Mouse (Mus musculus): ENCODE data around the gene Apoc4. TPM values are rescaled to one million over a fixed set of nuclear protein-coding genes. Genes with fewer than 3 reads are reported as not detected.

Gene Apoc4
- polyA plus RNA-seq, 1 experiment from 2014 or later = 0.39 TPM

GRCm38 (mm10) chr7:19677872-19678271, 3.4 kb downstream of the Apoc4 start, which contains the start of gene Apoc2:
Apoc2 (minus strand) TSS chr7:19677941.
- no peaks in the 10 kb centered on the region for H3K36me3 ChIP-seq (ENCODE audit: control insufficient read depth, insufficient read depth, low read length)
- WGBS = 61% methylated on average over 8 of the region's 8 CpGs
- H3K4me2 ChIP-seq (replicated peaks; ENCODE audit: low read depth, low read length) = no peak within 1 kb of the TSS
- no peaks in the 10 kb centered on the region for H3K9me3 ChIP-seq (ENCODE audit: control insufficient read depth, low read depth, low read length)
- no peaks in the 10 kb centered on the region for H3K27me3 ChIP-seq (ENCODE audit: control insufficient read depth, insufficient read depth, low read length)
- no peak within 1 kb of the TSS for H3K4me3 ChIP-seq (ENCODE audit: low read depth, low read length)
- no peak for ATAC-seq (ENCODE audit: insufficient number of reproducible peaks, insufficient read depth, low FRiP score, low read depth)
- H3K4me1 ChIP-seq (ENCODE audit: control insufficient read depth, insufficient read depth, low read length) = no peaks in the 10 kb centered on the region
- H3K9ac ChIP-seq (replicated peaks; ENCODE audit: low read depth, low read length) = no peak within 1 kb of the TSS; the same call in 1 of the 2 replicates
- H3K27ac ChIP-seq (ENCODE audit: low read length) = no peak within 1 kb of the TSS

DNA sequence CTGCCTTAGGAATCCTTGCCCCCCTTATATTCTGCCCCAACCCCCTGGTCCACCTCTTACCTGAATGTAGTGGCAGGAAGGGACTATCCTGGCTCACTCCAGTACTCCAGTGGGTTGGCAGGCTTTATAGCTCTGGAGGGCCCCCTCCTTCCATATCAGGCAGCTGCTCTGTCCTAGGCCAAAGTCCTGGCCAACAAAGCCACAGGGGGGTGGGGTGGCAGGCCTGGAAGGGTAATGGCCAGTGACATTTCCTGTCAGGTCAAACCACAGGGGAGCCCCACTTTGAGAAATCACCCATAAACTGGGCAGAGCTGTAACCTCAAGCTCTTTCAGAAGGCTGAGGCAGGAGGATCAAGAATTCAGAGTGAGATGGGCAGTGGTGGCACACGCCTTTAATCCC, 4.6 kb downstream of the Apoc4 start:
- no peaks in the 10 kb centered on the region for H3K9me3 ChIP-seq (ENCODE audit: control insufficient read depth, low read depth, low read length)
- H3K4me3 ChIP-seq (ENCODE audit: low read depth, low read length) = no peak overlapping the region
- no peaks in the 10 kb centered on the region for H3K27me3 ChIP-seq (ENCODE audit: control insufficient read depth, insufficient read depth, low read length)
- H3K4me1 ChIP-seq (ENCODE audit: control insufficient read depth, insufficient read depth, low read length) = no peaks in the 10 kb centered on the region
- 58% methylated on average over 1 of the region's 1 CpGs for WGBS
- no peaks in the 10 kb centered on the region for H3K36me3 ChIP-seq (ENCODE audit: control insufficient read depth, insufficient read depth, low read length)
- no peak overlapping the region for H3K9ac ChIP-seq (replicated peaks; ENCODE audit: low read depth, low read length)
- H3K27ac ChIP-seq (ENCODE audit: low read length) = no peak overlapping the region
- no peak for ATAC-seq (ENCODE audit: insufficient number of reproducible peaks, insufficient read depth, low FRiP score, low read depth)
- H3K4me2 ChIP-seq (replicated peaks; ENCODE audit: low read depth, low read length) = no peak overlapping the region

DNA sequence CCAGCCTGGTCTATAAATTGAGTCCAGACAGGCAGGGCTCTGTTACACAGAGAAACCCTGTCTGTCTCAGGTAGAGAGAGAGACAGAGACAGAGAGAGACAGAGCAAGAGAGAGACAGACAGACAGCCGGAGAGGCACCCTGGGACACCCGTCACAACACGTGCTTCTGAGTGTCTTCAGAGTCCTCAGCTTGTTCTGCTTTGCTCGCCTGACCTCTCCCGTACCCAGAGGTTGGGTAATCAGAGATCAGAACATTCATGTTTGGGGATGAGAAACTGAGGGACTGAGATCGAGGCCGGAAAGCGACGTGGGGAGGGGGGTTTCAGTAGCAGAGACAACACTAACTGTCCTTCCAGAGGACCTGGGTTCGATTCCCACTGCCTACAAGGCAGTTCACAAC, 5.5 kb downstream of the Apoc4 start:
- Histone ChIP-seq H3K4me3 (ENCODE audit: low read depth, low read length) (no peak overlapping the region), H3K4me1 (ENCODE audit: control insufficient read depth, insufficient read depth, low read length) (no peaks in the 10 kb centered on the region), H3K27me3 (ENCODE audit: control insufficient read depth, insufficient read depth, low read length) (no peaks in the 10 kb centered on the region), H3K4me2 (replicated peaks; ENCODE audit: low read depth, low read length) (no peak overlapping the region), H3K27ac (ENCODE audit: low read length) (no peak overlapping the region), H3K36me3 (ENCODE audit: control insufficient read depth, insufficient read depth, low read length) (no peaks in the 10 kb centered on the region), H3K9me3 (ENCODE audit: control insufficient read depth, low read depth, low read length) (no peaks in the 10 kb centered on the region), H3K9ac (replicated peaks; ENCODE audit: low read depth, low read length) (no peak overlapping the region)
- WGBS = 78% methylated on average over 10 of the region's 10 CpGs
- ATAC-seq (ENCODE audit: insufficient number of reproducible peaks, insufficient read depth, low FRiP score, low read depth) = no peak

- Histone ChIP-seq H3K9me3 (ENCODE audit: control insufficient read depth, low read depth, low read length) (no peaks in the 10 kb centered on the region), H3K27ac (ENCODE audit: low read length) (no peak overlapping the region), H3K4me1 (ENCODE audit: control insufficient read depth, insufficient read depth, low read length) (peaks cover 4% of the 10 kb centered on the region; the same call in 1 of the 2 replicates), H3K4me2 (replicated peaks; ENCODE audit: low read depth, low read length) (no peak overlapping the region), H3K27me3 (ENCODE audit: control insufficient read depth, insufficient read depth, low read length) (no peaks in the 10 kb centered on the region), H3K36me3 (ENCODE audit: control insufficient read depth, insufficient read depth, low read length) (no peaks in the 10 kb centered on the region), H3K4me3 (ENCODE audit: low read depth, low read length) (no peak overlapping the region), H3K9ac (replicated peaks; ENCODE audit: low read depth, low read length) (no peak overlapping the region)
- 67% methylated on average over 14 of the region's 14 CpGs for WGBS
- ATAC-seq (ENCODE audit: insufficient number of reproducible peaks, insufficient read depth, low FRiP score, low read depth) = no peak
Measured at GRCm38 (mm10) chr7:19673083-19673699, 8.1 kb downstream of the Apoc4 start.

DNA sequence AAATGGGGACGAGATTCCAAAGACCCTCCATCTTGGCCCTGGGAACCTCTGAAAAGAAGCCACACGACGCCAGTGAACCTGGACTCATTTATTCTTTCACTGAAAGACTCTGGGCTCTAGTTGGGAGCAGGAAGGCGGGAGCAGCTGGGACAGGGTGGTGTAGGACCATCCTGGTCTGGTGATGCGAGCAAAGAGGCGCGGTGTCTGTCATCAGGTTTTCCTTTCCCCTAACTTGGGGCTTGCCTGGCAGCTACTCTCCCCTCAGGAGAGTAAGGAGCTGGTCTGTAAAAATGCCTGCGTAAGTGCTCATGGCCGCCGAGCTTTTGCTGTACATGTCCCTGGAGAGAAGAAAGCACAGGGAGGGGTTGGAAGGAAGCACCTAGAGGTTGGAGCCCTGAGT, 9.8 kb downstream of the Apoc4 start:
- Histone ChIP-seq H3K36me3 (ENCODE audit: control insufficient read depth, insufficient read depth, low read length) (no peaks in the 10 kb centered on the region), H3K4me3 (ENCODE audit: low read depth, low read length) (no peak overlapping the region), H3K27ac (ENCODE audit: low read length) (no peak overlapping the region), H3K27me3 (ENCODE audit: control insufficient read depth, insufficient read depth, low read length) (no peaks in the 10 kb centered on the region), H3K9me3 (ENCODE audit: control insufficient read depth, low read depth, low read length) (no peaks in the 10 kb centered on the region), H3K4me1 (ENCODE audit: control insufficient read depth, insufficient read depth, low read length) (peaks cover 4% of the 10 kb centered on the region; the same call in 1 of the 2 replicates), H3K4me2 (replicated peaks; ENCODE audit: low read depth, low read length) (no peak overlapping the region), H3K9ac (replicated peaks; ENCODE audit: low read depth, low read length) (no peak overlapping the region)
- WGBS = 65% methylated on average over 10 of the region's 10 CpGs
- no peak for ATAC-seq (ENCODE audit: insufficient number of reproducible peaks, insufficient read depth, low FRiP score, low read depth)

DNA sequence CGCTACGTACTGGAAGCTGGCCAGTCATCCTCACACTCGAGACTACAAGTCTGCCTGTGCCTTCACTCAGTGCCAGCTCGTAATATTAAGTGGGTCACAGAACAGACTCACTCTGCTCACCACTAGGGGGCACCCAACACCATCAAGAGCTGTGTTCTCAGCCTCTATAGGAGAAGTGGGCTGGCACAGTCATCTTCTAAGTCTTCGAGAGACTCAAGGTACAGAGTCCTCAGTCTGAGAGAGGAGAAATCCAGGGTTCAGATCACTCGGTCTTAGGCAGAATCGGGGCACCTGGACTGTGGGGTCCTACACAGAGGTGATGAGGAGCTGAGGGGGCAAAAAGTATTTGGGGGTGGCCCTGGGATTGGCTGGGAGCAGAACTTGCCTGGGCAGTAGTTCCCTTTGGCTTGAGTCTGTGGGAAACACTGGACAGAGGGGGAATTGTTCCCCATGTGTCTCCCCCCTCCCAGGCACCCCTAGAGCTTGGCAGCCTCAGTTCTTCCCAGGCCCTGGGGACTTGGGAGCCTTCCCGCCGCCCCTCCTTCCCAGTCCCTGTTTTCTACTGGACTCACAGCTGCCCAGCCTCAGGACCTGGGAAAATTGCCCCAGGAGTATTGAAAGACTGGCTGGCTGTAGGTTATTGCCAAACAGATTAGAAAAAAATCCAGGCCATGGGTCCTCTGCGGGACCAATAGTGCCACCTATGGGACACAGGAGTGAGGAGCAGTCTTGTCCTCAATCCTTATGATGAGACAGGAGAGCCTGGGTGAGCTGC, 12.1 kb downstream of the Apoc4 start:
- ATAC-seq (ENCODE audit: insufficient number of reproducible peaks, insufficient read depth, low FRiP score, low read depth) = peak; percentile 73
- Histone ChIP-seq H3K27me3 (ENCODE audit: control insufficient read depth, insufficient read depth, low read length) (no peaks in the 10 kb centered on the region), H3K36me3 (ENCODE audit: control insufficient read depth, insufficient read depth, low read length) (no peaks in the 10 kb centered on the region), H3K4me3 (ENCODE audit: low read depth, low read length) (no peak overlapping the region), H3K9me3 (ENCODE audit: control insufficient read depth, low read depth, low read length) (no peaks in the 10 kb centered on the region), H3K27ac (ENCODE audit: low read length) (peak overlapping the region; percentile 22; the same call in 1 of the 2 replicates), H3K4me2 (replicated peaks; ENCODE audit: low read depth, low read length) (peak overlapping the region; percentile 8), H3K4me1 (ENCODE audit: control insufficient read depth, insufficient read depth, low read length) (peaks cover 9% of the 10 kb centered on the region), H3K9ac (replicated peaks; ENCODE audit: low read depth, low read length) (no peak overlapping the region)
- WGBS = 4% methylated on average over 10 of the region's 10 CpGs

GRCm38 (mm10) chr7:19667434-19667833, 13.8 kb downstream of the Apoc4 start:
- 69% methylated on average over 2 of the region's 2 CpGs for WGBS
- no peaks in the 10 kb centered on the region for H3K36me3 ChIP-seq (ENCODE audit: control insufficient read depth, insufficient read depth, low read length)
- no peak overlapping the region for H3K9ac ChIP-seq (replicated peaks; ENCODE audit: low read depth, low read length)
- no peak overlapping the region for H3K27ac ChIP-seq (ENCODE audit: low read length)
- no peaks in the 10 kb centered on the region for H3K27me3 ChIP-seq (ENCODE audit: control insufficient read depth, insufficient read depth, low read length)
- no peak overlapping the region for H3K4me2 ChIP-seq (replicated peaks; ENCODE audit: low read depth, low read length)
- H3K4me3 ChIP-seq (ENCODE audit: low read depth, low read length) = no peak overlapping the region
- peaks cover 17% of the 10 kb centered on the region for H3K4me1 ChIP-seq (ENCODE audit: control insufficient read depth, insufficient read depth, low read length)
- no peaks in the 10 kb centered on the region for H3K9me3 ChIP-seq (ENCODE audit: control insufficient read depth, low read depth, low read length)
- ATAC-seq (ENCODE audit: insufficient number of reproducible peaks, insufficient read depth, low FRiP score, low read depth) = no peak

DNA sequence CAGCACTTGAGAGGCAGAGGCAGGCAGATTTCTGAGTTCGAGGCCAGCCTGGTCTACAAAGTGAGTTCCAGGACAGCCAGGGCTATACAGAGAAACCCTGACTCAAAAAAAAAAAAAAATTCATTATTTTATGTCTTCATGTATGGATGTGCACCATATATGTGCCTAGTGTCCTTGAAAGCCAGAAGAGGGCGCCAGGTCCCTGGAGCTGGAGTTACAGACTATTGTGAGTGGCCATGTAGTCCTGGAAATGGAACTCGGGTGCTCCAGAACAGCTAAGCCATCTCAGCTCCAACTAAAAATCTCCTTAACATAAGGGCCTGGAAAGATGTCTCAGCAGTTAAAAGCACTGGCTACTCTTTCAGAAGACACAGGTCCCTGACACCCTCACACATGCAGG, 14.5 kb downstream of the Apoc4 start:
- Histone ChIP-seq H3K36me3 (ENCODE audit: control insufficient read depth, insufficient read depth, low read length) (no peaks in the 10 kb centered on the region), H3K4me1 (ENCODE audit: control insufficient read depth, insufficient read depth, low read length) (peaks cover 17% of the 10 kb centered on the region), H3K9me3 (ENCODE audit: control insufficient read depth, low read depth, low read length) (no peaks in the 10 kb centered on the region), H3K27me3 (ENCODE audit: control insufficient read depth, insufficient read depth, low read length) (no peaks in the 10 kb centered on the region), H3K9ac (replicated peaks; ENCODE audit: low read depth, low read length) (no peak overlapping the region), H3K4me3 (ENCODE audit: low read depth, low read length) (no peak overlapping the region), H3K27ac (ENCODE audit: low read length) (no peak overlapping the region), H3K4me2 (replicated peaks; ENCODE audit: low read depth, low read length) (no peak overlapping the region)
- ATAC-seq (ENCODE audit: insufficient number of reproducible peaks, insufficient read depth, low FRiP score, low read depth) = no peak
- WGBS = 65% methylated on average over 3 of the region's 3 CpGs
